In the genomic region with DNA sequence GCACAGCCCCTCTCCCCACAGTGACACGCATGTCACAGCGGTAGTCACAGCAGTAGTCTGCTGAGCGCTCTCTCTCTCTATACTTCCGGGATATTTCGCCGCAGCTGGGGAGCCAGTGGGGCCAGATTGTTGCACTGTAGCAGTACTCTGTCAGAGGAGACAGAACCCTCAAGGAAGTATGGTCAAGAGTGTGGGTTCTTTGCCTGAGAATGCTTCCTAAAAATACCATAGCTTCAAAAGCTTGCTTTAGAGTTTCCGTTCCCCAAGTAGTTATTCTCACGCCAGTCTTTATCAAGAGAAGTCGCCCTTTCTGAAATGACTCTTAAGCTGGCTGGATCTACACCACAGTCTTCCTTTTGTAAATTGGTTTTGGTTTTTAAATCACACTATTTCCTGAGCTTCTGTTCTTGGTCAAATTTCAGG, we compare ENCODE assay signal across 14 mouse cellular contexts. TPM values are rescaled to one million over a fixed set of nuclear protein-coding genes. Genes with fewer than 3 reads are reported as not detected.
DNase-seq lines count a peak whose midpoint lies in the region; ATAC-seq and TF ChIP-seq lines count a peak whose summit lies in the region.
"Had no signal": no experiment of that assay in that cellular context is flagged by ENCODE, and none has a peak within 500 bp of the region (broad histone marks: within the 10 kb centered on the region; RNA-seq: fewer than 3 reads in every experiment).

No protein-coding gene starts in this region.

- H3K4me1 ChIP-seq in liver, embryonic 16.5 days (ENCODE audit: control insufficient read depth, low read depth, low read length) = no peaks in the 10 kb centered on the region
- no peaks in the 10 kb centered on the region for H3K4me1 ChIP-seq in liver, postnatal 0 days (ENCODE audit: insufficient read depth)
- no peaks in the 10 kb centered on the region for H3K4me1 ChIP-seq in limb, embryonic 10.5 days
- H3K4me1 ChIP-seq: embryonic facial prominence, embryonic 10.5 days; stomach, embryonic 15.5 days had no signal

- peaks cover 58% of the 10 kb centered on the region for H3K36me3 ChIP-seq in liver, embryonic 16.5 days (ENCODE audit: control insufficient read depth, insufficient read depth)
- peaks cover 82% of the 10 kb centered on the region for H3K36me3 ChIP-seq in liver, postnatal 0 days (replicated peaks; ENCODE audit: insufficient read depth, low read length)
- H3K36me3 ChIP-seq in limb, embryonic 10.5 days = peaks cover 100% of the 10 kb centered on the region

- no peak for DNase-seq in liver, postnatal 0 days
- peak; percentile 55 to 64 for DNase-seq in thymus, postnatal 10 days (ENCODE audit: low spot score in 2 of 2)
- DNase-seq in yolk sac, embryonic 10.5 days (ENCODE audit: low spot score) = no peak
- no peak for DNase-seq in limb, embryonic 10.5 days (ENCODE audit: low spot score)
- DNase-seq in ovary, postnatal 36 days (ENCODE audit: low spot score) = no peak
- DNase-seq: cerebellum, adult 9-10 months had no signal

- H3K4me3 ChIP-seq in liver, embryonic 16.5 days (ENCODE audit: low read depth, low read length) = no peak overlapping the region
- H3K4me3 ChIP-seq in liver, postnatal 0 days (ENCODE audit: low read depth, low read length) = no peak overlapping the region
- H3K4me3 ChIP-seq in limb, embryonic 10.5 days = no peak overlapping the region
- H3K4me3 ChIP-seq: embryonic facial prominence, embryonic 10.5 days; megakaryocyte, embryonic 14.5 days; stomach, embryonic 15.5 days had no signal

- H3K9me3 ChIP-seq in liver, embryonic 16.5 days (replicated peaks; ENCODE audit: control insufficient read depth, low read length) = no peaks in the 10 kb centered on the region
- no peaks in the 10 kb centered on the region for H3K9me3 ChIP-seq in liver, postnatal 0 days (ENCODE audit: low read length)
- no peaks in the 10 kb centered on the region for H3K9me3 ChIP-seq in limb, embryonic 10.5 days (replicated peaks)
- H3K9me3 ChIP-seq: embryonic facial prominence, embryonic 10.5 days; megakaryocyte, embryonic 14.5 days; stomach, embryonic 15.5 days had no signal

- no peak for TF ChIP-seq CTCF in liver, postnatal 0 days (IDR thresholded peaks at IDR 0.05; ENCODE audit: low read depth)

- WGBS in liver, embryonic 16.5 days (ENCODE audit: insufficient replicate concordance) = 77% methylated on average over 9 of the region's 9 CpGs
- WGBS in liver, postnatal 0 days (ENCODE audit: insufficient replicate concordance) = 70% methylated on average over 9 of the region's 9 CpGs
- WGBS in limb, embryonic 10.5 days = 97% methylated on average over 9 of the region's 9 CpGs

- TF ChIP-seq EP300 in liver, postnatal 0 days (IDR thresholded peaks at IDR 0.05; ENCODE audit: low read depth) = no peak

- no peaks in the 10 kb centered on the region for H3K27me3 ChIP-seq in liver, embryonic 16.5 days (ENCODE audit: control insufficient read depth, insufficient read depth, low read depth, low read length)
- no peaks in the 10 kb centered on the region for H3K27me3 ChIP-seq in liver, postnatal 0 days (ENCODE audit: insufficient read depth, low read length)
- no peaks in the 10 kb centered on the region for H3K27me3 ChIP-seq in limb, embryonic 10.5 days (ENCODE audit: low read depth, poor library complexity, severe bottlenecking)
- H3K27me3 ChIP-seq: megakaryocyte, embryonic 14.5 days; stomach, embryonic 15.5 days had no signal

- ATAC-seq in liver, embryonic 16.5 days (ENCODE audit: low read depth) = 0 out of 2 replicates have a peak, but pooled peaks have one; percentile 30
- no peak for ATAC-seq in liver, postnatal 0 days
- ATAC-seq in activated CD4-positive, CD25-positive, alpha-beta regulatory T cell, adult 4 months = peak; percentile 72
- ATAC-seq in megakaryocyte progenitor cell, adult 5-6 weeks (replicated peaks; ENCODE audit: poor library complexity) = peak; percentile 74
- ATAC-seq: hindbrain, postnatal 0 days had no signal

- no peak overlapping the region for H3K9ac ChIP-seq in liver, embryonic 16.5 days (ENCODE audit: low read depth, low read length)
- H3K9ac ChIP-seq in liver, postnatal 0 days (replicated peaks) = no peak overlapping the region
- H3K9ac ChIP-seq: liver, embryonic 14.5 days; stomach, embryonic 15.5 days had no signal

- H3K4me2 ChIP-seq in liver, embryonic 16.5 days (ENCODE audit: low read depth, low read length) = no peak overlapping the region
- no peak overlapping the region for H3K4me2 ChIP-seq in liver, postnatal 0 days (ENCODE audit: low read depth, low read length)
- H3K4me2 ChIP-seq: stomach, embryonic 15.5 days had no signal

- no peak overlapping the region for H3K27ac ChIP-seq in liver, embryonic 16.5 days (ENCODE audit: low read length)
- H3K27ac ChIP-seq in liver, postnatal 0 days (ENCODE audit: low read depth) = no peak overlapping the region
- no peak overlapping the region for H3K27ac ChIP-seq in limb, embryonic 10.5 days
- H3K27ac ChIP-seq: embryonic facial prominence, embryonic 10.5 days; hindbrain, postnatal 0 days; liver, embryonic 14.5 days; stomach, embryonic 15.5 days had no signal

RNA-seq across cellular contexts. Expression of a gene that starts 12.5 kb away (rescaled TPM):
- polyA plus RNA-seq in liver, embryonic 16.5 days (2015; fragmentation: Nextera tagmentation; extraction: Ambion mirVana) = 65.4 and 67.8 TPM in 2 replicates
- polyA plus RNA-seq in liver, postnatal 0 days (2015; fragmentation: Nextera tagmentation; extraction: Ambion mirVana) = 68.3 and 76.4 TPM in 2 replicates
- polyA plus RNA-seq in activated CD4-positive, CD25-positive, alpha-beta regulatory T cell, adult 4 months (2017; shearing (Covaris generic)) = 10 to 100 TPM; 59.2 to 69.7 TPM
- total RNA-seq in megakaryocyte progenitor cell, adult 5-6 weeks (2015) = 76.3 and 81.6 TPM in 2 replicates
- 161 and 187 TPM in 2 replicates for total RNA-seq in megakaryocyte progenitor cell, adult 5-6 weeks (2017)
- 116 and 123 TPM in 2 replicates for polyA plus RNA-seq in limb, embryonic 10.5 days (2016; fragmentation: Nextera tagmentation; extraction: Ambion mirVana)

RNA-seq across cellular contexts. Expression of a gene that starts 12.6 kb away (rescaled TPM):
- polyA plus RNA-seq in liver, embryonic 16.5 days (2015; fragmentation: Nextera tagmentation; extraction: Ambion mirVana) = 2.5 and 2.8 TPM in 2 replicates
- polyA plus RNA-seq in liver, postnatal 0 days (2015; fragmentation: Nextera tagmentation; extraction: Ambion mirVana) = 2.3 and 2.8 TPM in 2 replicates
- 1 to 10 TPM; 1.4 to 2.7 TPM for polyA plus RNA-seq in activated CD4-positive, CD25-positive, alpha-beta regulatory T cell, adult 4 months (2017; shearing (Covaris generic))
- total RNA-seq in megakaryocyte progenitor cell, adult 5-6 weeks (2015) = 1.2 TPM in 2 replicates
- total RNA-seq in megakaryocyte progenitor cell, adult 5-6 weeks (2017) = 2.7 and 3.0 TPM in 2 replicates
- 2.4 and 2.7 TPM in 2 replicates for polyA plus RNA-seq in limb, embryonic 10.5 days (2016; fragmentation: Nextera tagmentation; extraction: Ambion mirVana)

RNA-seq across cellular contexts. Expression of a gene that starts 27.9 kb away (rescaled TPM):
- polyA plus RNA-seq in liver, embryonic 16.5 days (2015; fragmentation: Nextera tagmentation; extraction: Ambion mirVana) = 0.55 and 0.85 TPM in 2 replicates
- polyA plus RNA-seq in liver, postnatal 0 days (2015; fragmentation: Nextera tagmentation; extraction: Ambion mirVana) = 0.39 and 0.61 TPM in 2 replicates
- polyA plus RNA-seq in activated CD4-positive, CD25-positive, alpha-beta regulatory T cell, adult 4 months (2017; shearing (Covaris generic)) = under 1 TPM; 0.73 to 0.83 TPM
- total RNA-seq in megakaryocyte progenitor cell, adult 5-6 weeks (2015) = not detected in 2 replicates
- not detected in 2 replicates for total RNA-seq in megakaryocyte progenitor cell, adult 5-6 weeks (2017)
- polyA plus RNA-seq in limb, embryonic 10.5 days (2016; fragmentation: Nextera tagmentation; extraction: Ambion mirVana) = 0.39 and 0.45 TPM in 2 replicates

RNA-seq across cellular contexts. Expression of a gene that starts 54.5 kb away (rescaled TPM):
- 0.55 and 0.57 TPM in 2 replicates for polyA plus RNA-seq in liver, embryonic 16.5 days (2015; fragmentation: Nextera tagmentation; extraction: Ambion mirVana)
- polyA plus RNA-seq in liver, postnatal 0 days (2015; fragmentation: Nextera tagmentation; extraction: Ambion mirVana) = 0.36 and 0.45 TPM in 2 replicates
- not detected for polyA plus RNA-seq in activated CD4-positive, CD25-positive, alpha-beta regulatory T cell, adult 4 months (2017; shearing (Covaris generic))
- total RNA-seq in megakaryocyte progenitor cell, adult 5-6 weeks (2015) = not detected in 2 replicates
- total RNA-seq in megakaryocyte progenitor cell, adult 5-6 weeks (2017) = not detected in 2 replicates
- 6.9 and 9.6 TPM in 2 replicates for polyA plus RNA-seq in limb, embryonic 10.5 days (2016; fragmentation: Nextera tagmentation; extraction: Ambion mirVana)

Comparison
In these comparisons a context has a peak if more than half of its experiments do, and no peak if none do; other contexts are left out.
1. DNase-seq: peak in thymus, postnatal 10 days (2 of 2); none in liver, postnatal 0 days (single experiment), yolk sac, embryonic 10.5 days (single experiment), limb, embryonic 10.5 days (single experiment) and ovary, postnatal 36 days (single experiment).